Mouse (Mus musculus): ENCODE measurements around the gene Lsm14b.

Gene Lsm14b

DNA sequence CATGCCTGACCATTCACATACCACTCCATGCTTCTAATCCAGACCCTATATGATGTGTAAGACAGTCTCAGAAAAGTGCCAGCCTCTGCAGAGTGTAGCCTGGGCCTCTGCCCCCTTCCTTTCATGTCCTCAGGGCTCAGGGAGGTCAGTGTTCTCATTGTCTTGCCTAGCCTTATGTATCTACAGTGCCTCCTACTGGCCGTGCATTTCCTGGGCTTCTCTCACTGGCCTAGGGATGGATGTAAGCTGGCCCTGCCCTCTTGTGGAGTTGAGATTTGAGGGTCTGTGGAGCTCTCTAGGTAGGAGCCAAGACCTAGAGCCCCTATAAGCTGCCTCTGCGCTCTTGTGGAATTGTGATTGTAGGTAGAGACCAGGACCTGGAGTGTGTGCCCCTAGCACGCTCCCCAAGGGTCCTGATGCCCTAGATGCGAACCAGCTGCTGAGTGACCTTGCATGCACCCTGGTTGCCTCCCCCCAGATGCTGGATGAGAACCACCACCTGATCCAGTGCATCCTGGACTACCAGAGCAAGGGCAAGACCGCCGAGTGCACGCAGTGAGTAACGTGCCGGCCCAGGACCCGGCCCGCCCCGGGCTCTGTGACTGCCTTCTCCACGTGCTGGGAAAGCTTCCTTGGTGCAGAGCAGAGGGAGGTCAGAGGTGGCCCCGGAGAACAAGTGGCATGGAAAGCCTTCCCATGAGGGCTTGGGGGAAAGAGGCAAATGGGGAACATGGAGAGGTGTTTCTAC lies 27.4 kb downstream of the Lsm14b start:
- DNase-seq (ENCODE audit: low read depth, low spot score), result no peak

DNA sequence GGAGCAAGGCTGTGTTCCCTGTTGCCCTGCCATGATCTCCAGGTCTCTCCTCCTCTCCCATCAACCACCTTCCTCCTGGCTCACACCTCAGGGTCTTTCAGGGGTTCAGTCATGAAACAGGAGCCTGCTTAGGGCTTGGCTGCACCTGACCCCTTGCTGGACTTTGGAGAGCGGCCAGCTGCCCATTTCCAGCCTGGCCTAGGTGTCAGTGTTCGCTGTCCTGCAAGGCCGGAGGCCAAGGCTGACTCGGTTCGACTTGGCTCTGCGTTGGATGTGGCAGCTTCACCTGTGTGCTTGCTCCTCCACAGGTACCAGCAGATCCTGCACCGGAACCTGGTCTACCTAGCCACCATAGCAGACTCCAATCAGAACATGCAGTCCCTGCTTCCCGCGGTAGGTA lies 28.2 kb downstream of the Lsm14b start:
- DNase-seq (ENCODE audit: low read depth, low spot score), result no peak

DNA sequence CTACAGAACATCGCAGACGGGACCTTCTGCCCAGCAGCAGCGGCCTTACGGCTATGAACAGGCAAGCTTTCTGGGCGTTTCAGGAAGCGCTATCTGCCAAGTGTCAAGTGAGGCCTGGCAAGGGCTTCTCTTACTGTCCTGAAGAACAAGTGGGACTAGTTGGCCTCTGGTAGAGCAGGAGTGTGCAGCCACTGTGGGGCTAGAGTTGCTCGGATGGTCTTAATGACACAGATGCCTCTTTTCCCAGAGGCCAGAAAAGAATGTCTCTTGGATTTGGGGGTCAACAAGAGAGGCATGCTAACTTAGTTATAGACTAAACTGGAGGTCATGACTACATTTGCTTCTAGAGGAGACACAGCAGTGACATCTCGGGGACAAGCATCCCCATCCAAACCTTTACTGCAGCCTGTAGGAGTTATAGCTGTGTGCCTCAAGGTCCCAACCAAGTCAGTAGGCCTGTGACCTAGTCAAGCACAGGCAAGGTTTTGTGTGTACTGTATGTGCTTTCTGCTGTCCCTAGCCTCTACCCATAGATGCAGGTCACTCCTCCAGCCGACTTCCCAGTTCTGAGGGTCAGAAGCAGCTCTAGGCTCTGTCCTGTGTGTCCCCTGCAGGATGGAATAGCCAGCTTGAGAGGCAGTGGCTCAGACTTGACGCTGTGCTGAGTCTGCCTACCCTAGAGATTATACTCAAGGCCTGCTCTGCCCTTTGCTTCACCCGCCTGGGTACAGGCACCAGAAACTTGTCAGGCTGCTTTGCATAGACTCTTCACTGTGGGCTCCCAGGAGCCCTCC lies 38.7 kb downstream of the Lsm14b start:
- no peak for DNase-seq (ENCODE audit: low read depth, low spot score)

GRCm38 (mm10) chr2:180069770-180070480 lies 45.1 kb downstream of the Lsm14b start:
- DNase-seq (ENCODE audit: low read depth, low spot score), result no peak

GRCm38 (mm10) chr2:180070481-180071453 lies 46.0 kb downstream of the Lsm14b start, which contains the start of gene Mtg2:
Mtg2 (plus strand) TSS chr2:180070588.
- peak; percentile 88 for DNase-seq (ENCODE audit: low read depth, low spot score)

DNA sequence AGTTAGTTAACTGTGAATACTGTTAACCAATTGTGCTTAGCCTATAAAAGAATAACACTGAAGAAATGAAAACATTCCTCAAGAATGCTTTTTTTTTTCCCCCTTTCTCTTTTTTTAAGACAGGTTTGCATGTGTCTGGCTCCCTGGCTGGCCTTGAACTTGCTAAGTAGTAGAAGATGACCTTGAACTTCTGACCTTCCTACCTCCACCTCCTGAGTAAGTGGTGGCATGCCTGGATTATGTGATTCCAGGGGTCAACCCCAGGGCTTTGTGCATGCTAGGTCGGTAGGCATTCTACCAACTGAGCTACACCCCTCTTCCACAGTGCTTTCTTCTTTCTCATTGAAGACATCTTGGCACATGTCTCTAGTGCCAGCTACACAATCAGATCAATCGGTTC lies 46.9 kb downstream of the Lsm14b start:
- no peak for DNase-seq (ENCODE audit: low read depth, low spot score)

DNA sequence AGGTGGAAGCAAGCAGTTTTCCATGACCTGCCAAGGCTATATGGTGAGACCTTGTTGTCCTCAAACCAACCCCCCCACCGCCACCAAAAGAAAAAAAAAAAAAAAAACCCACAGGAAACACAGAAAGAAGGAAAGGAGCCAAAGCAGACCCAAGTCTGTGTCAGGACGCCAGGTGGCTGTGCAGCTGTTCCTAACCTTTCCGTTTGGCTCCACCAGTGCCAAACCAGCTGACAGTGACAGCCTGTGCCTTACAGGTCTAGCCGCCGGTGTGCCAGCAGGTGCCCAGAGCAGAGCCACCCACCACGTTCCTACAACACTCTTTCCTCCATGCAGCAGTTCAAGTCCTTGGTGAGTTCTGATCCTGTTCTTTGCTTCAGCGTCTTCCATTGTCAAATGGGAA lies 48.1 kb downstream of the Lsm14b start:
- DNase-seq (ENCODE audit: low read depth, low spot score), result no peak

DNA sequence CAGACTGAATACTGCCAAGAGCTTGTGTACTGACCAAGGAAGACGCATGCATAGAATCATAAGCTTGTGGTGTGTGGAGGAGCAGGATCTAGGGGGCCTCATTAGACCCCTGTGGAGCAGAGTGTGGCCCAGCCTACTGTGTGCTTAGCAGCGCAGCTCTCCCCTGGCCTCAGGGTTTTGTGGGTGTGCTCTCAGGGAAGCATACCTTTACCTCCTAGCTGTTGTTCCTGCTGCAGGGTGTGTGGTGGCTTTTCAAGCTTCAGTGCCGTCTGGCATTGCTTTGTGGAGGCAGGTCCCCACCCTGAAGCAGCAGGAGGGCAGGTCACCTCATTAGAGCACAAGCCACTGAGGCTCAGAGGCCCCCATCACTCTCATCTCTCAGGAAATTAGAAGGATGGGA lies 52.8 kb downstream of the Lsm14b start:
- DNase-seq (ENCODE audit: low read depth, low spot score), result no peak

- DNase-seq (ENCODE audit: low read depth, low spot score), result no peak
Observed at GRCm38 (mm10) chr2:180080680-180081079, 55.9 kb downstream of the Lsm14b start.

GRCm38 (mm10) chr2:180083063-180083462 lies 58.3 kb downstream of the Lsm14b start:
- no peak for DNase-seq (ENCODE audit: low read depth, low spot score)

DNA sequence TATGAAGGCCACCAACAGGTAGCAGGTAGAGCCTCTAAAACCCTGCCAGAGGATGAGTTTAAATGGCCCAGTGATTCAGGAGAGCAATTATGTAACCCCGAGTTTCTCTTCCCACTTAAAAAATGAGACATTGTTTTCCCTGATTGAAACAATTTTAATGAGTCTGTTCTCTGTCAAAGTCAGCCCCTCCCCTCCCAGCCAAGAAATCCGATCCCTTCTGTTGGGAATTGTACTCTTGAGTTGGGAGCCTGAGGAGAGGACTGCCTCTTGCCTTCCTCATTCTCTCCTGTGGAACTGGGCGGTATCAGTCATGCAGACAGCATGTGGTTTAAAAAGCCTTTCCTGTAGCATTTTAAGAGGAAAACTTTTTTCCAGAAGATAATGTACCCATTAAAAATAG lies 59.8 kb downstream of the Lsm14b start:
- DNase-seq (ENCODE audit: low read depth, low spot score), result no peak
